Mouse (Mus musculus): ENCODE results near the gene Bad.

Gene Bad

DNA sequence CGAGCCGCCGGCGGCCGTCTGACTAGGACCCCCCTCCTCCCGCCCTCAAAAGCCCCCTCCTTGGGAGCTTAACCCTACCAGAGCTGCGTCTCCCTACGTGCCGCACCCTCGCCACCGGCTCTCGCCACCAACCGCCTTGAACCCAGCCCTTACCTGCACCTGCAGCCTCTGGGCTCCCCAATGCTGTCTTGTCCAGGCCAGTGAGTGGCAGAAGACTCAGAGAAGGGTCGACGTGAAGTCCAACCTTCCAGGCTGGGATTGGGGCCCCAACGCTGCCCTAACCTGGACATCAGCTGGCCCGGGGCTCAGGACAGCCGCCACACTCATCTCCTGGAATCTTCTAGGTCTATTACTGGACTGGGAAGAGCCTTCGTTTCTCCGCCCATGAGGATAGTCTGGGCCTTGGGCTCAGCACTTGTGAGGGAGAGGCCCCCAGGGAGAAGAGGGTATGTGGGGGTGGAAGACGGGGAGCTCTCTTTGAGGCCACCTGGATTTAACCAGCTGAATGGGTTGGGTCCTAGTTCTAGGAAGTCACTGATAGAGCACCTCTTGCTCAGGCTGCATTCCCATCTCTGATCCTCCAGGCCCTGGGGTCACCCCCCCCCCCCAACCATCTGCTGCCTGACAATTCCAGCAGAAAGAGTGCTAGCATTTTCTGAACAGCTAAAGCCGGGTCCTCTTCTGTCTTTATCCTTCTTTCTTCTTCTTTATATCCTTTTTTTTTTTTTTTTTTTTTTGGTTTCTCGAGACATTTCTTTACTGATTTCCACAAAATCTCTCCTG, 7.3 kb upstream of the Bad start, which contains the start of gene Kcnk4:
Gene Kcnk4, minus strand, starts transcription at position 321 of the 783 bp plus-strand sequence.
- DNase-seq (ENCODE audit: low read depth): no peak

DNA sequence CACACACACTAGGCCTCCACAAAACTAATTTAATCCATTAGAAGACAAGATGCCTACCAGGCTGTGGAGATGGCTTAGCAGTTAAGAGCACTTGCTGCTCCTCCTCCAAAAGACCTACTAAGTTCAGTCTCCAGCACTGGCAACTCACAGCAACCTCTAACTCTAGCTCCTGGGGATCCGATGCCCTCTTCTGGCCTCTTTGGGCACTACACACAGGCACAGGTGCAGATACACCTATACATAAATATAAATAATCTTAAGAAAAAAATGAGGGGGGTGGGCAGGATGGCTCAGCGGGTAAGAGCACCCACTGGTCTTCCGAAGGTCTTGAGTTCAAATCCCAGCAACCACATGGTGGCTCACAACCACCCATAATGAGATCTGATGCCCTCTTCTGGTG, 5.4 kb upstream of the Bad start:
- DNase-seq (ENCODE audit: low read depth): no peak

DNA sequence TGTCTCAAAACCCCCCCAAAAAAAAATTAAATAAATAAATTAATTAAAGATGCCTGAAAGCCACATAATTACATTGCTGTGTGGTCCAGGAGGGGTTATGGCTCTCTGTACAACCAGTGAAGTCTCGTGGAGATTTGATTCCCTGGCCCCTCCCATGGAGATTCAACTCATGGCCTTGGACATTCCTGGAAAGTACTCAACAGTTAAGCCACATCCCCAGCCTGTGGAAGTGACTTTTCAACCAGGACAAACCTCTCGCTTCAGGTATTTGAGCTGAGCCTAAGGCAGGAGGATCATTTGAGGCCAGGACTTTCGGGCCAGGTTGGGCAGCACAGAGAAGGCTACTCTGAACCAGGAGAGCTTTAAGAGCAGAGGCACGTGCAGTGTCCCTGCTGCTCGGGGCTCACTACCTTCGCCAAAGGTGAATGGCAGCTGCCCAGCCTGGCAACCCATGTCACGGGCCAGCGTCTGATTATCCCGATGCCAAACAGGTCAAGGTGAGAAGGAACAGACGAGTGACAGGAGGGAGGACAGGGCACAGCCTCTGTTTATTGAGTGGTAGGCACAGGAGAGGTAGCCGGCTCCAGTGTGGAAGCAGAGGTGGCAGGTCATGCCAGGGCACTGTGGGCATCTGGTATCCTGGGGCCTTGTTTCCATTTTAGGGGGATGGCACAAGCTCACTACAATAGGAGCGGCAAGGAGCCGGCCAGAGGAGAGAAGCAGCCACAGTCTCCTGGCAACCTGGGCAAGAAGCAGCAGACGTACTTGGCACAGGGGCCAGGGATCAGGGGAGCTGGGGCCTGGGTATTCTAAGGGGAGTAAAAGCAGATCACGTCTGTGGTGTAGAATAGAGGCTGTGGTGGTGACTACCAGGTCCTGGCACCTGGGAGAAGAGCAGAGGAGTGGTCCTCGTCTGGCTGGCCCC, 3.9 kb upstream of the Bad start:
- DNase-seq (ENCODE audit: low read depth): no peak

DNA sequence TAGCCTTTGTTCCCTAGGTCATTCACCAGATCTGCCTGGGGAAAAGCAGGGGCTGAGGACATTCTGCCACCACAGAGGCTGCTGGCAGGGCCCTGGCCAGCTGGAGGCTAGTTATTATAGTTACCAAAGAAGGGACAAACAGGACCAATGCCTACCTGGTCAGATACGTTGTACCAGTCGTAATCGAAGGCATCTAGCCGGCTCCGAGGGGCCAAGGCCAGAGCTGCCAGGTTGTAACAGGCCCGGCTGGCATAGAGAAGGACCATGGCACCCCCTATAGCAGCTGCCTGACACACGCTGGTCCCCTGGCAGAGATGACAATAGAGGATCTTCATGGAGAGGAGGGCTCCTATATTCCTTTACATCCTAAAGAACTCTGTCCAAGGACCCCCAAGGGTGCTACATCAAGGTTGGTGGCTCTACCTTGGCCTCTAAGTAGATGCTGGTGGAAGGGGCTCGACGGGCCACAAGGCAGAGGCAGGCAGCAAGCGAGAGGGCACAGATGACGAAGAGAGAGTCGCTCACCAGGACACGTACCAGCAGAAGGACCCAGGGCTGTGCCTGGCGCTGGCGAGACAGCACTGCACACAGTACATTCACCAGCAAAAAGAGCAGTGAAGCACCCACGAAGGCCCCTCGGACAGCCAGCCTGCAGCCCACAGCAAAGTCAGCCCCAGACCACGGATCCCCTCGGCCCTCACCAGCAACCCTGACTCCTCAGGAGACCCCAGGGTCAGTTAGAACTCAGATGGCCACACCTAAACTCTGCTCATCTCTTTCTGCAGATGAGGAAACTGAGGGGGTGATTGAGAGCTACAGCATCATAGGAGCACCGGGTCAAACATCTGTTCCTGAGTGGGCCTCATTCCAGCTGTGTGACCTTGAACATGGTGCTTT, 2.3 kb upstream of the Bad start:
- DNase-seq (ENCODE audit: low read depth): no peak

DNA sequence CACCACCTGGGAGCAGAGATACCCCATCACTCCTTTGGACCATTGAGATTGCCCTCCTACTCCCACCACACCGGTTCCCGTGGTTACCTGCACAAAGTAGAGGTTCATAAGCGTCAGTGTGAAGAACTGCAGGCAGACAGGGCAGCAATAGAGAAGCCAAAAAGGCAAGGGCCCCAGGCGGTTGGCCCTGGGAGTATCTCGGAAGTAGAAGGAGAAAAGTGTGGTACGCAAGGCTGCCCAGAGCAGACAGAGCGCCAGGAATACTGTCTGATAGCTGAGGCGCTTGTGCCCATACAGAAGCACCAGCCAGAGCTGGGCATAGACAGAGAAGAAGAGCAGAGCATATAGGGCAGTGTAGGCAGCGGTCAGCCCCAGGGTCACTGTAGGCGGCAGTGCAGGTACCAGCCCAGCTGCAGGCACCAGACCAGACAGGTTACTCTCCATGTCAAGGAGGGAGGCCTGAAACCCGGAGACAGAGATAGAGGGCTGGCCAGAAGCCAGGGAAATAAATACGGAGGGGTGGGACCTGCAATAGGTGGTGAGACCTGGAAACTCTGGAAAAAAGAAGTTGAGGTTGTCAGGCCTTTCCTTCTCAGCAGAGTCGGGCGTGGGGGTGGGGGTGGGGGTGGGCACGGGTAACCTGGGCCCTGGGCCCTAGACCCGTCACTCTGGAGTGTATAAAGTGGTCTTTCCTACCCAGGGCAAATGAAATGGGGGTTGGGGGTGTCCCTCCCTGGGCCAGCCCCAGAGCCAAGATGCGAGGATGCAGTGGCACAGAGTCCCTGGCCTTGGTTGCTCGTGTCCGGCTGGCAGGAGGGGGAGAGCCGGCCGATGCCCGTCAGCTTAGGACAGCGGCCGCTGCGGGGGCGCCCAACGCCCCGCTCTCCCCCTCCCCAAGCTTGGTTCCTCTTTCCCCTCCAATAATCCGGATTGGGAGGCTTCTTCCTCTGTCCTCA, 987 bp upstream of the Bad start:
- DNase-seq (ENCODE audit: low read depth): no peak

DNA sequence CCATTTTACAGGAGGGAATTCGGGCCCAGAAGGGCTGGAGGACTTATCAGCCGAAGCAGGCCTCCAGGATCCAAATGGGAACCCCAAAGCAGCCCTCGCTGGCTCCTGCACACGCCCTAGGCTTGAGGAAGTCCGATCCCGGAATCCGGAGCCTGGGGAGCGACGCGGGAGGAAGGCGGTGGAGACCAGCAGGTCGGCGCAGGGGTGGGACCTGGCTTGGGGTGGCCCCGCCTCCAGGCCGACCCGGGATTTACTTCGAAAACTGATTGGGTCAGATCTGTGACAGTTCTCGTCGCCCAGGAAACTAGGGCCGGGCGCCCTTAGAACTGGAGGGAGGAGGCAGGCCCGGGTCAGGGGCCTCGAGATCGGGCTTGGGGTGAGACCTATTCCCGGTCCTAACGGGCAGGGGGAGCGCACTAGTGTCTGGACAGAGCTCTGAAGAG, 609 bp downstream of the Bad start, which contains the start of gene Gpr137:
Gene Gpr137, minus strand, starts transcription at position 232 of the 443 bp plus-strand sequence.
- DNase-seq (ENCODE audit: low read depth): peak; percentile 82

DNA sequence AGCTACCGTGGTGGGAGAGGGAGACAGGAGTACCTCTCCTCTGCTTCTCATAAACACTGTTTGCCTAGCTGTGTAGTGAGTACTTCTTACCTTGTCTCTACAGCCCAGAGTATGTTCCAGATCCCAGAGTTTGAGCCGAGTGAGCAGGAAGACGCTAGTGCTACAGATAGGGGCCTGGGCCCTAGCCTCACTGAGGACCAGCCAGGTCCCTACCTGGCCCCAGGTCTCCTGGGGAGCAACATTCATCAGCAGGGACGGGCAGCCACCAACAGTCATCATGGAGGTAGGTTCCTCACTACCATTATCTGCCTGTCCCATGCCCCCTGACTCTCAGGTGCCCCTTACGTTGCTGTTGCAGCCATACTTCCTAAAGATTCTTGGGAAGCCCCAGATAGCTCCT, 1.1 kb downstream of the Bad start:
- DNase-seq (ENCODE audit: low read depth): no peak

DNA sequence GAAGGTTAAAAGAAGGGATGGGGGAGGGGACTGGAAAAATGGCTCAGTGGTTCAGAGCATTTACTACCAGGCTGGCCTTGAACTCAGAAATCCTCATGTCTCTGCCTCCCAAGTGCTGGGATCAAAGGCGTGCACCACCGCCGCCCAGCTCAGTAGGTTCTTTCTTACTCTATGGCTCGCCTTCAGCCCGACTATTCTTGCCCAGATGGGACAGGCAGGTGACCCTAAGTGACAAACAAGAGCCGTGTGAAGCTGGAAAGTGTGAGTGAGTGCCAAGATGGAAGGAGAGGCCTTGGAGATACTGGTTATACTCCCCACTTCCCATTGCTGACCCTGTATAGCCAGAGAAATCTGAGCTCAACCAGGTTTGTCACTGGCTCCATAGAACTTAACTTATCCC, 2.0 kb downstream of the Bad start:
- no peak for DNase-seq (ENCODE audit: low read depth)

DNA sequence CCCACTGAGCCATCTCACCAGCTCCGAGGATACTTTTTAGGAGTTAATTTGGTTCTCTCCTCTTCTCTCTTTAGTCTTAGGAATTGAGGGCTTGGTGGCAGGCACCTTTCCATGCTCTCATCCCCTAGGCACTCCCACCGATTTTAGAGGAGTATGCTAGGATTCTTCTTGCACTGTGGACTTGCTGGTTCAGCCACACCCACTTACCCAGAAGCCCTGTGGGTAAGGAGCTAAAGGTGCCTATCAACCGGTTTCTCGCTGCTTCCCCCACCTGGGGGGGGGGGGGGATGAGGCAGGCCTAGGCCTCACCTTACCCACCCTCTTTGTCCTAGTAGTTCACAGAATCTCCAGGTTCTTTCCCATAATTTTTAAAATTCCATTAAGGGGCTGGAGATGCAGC, 6.1 kb downstream of the Bad start:
- no peak for DNase-seq (ENCODE audit: low read depth)

DNA sequence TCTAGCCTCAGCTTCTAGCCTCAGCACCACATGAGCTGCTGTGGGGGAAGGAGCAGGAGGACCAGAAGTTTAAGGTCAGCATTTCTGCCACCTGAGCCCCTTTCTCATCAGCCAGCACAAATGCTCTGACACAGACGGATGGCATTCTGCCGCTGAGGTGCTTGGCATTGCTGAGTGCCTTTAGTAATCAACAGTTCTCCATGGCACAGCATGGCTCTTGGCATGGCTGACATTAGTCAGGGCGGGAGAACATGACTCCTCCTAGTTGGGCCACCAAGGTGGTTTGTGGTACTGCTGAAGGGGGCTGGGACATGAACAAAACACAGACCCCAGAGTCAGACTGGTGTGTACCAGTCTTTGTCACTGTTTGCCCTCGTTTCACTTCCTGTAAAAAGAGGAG, 6.5 kb downstream of the Bad start:
- DNase-seq (ENCODE audit: low read depth): no peak

DNA sequence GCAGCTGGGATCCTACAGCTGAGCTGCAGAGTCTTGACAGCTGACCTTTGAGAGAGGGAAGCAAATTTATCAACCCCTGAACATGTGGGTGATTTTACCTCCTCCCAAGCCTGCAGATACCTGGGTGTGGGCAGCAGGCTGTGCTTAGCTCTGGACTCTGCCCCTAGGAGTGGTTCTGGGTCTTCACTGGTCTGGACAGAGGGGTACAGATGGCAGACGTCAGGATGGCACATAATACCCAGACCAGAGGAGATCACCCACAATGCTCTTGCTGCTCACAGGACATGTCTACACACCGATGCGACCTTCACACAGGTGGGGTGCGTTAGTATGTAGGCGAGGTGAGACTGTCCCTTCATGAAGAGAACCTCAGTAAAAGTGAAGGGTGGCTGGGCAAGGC, 7.9 kb downstream of the Bad start:
- DNase-seq (ENCODE audit: low read depth): no peak

DNA sequence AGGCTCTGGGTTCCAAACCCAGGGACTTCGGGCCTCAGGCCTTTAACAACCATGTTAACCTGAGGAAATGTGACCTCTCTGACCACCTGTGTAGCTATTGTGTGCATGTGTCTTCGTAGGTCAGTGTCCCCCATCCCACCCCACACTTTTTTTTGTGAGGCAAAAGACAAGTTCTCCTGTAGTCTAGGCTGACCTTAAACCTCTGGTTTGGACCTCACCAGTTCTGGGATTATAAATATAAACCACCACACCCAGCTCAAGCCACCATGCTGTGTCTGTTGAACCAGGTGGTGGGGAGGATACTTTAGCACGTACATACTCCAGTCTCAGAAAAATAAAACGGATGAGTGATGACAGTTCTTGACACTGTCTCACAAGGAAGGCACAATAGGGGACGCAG, 8.3 kb downstream of the Bad start:
- no peak for DNase-seq (ENCODE audit: low read depth)

DNA sequence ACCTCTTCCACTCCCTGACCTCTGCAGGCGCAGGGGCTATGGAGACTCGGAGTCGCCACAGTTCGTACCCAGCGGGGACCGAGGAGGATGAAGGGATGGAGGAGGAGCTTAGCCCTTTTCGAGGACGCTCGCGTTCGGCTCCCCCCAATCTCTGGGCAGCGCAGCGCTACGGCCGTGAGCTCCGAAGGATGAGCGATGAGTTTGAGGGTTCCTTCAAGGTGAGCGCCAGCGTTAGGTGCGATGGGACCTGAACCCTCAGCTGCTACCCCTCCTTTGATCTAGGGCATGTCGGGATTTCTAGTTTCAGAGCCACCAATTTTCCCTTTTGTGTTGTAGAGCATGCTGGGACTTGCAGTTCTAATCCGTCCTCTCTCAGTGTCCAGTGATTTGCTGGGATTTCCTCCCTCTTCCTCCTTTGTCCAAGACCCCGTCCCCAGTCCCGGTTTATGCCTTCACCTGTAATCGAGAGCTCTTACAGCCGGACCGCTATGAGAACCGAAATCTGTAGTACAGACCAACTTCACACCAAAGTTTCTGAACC, 9.0 kb downstream of the Bad start:
- no peak for DNase-seq (ENCODE audit: low read depth)

DNA sequence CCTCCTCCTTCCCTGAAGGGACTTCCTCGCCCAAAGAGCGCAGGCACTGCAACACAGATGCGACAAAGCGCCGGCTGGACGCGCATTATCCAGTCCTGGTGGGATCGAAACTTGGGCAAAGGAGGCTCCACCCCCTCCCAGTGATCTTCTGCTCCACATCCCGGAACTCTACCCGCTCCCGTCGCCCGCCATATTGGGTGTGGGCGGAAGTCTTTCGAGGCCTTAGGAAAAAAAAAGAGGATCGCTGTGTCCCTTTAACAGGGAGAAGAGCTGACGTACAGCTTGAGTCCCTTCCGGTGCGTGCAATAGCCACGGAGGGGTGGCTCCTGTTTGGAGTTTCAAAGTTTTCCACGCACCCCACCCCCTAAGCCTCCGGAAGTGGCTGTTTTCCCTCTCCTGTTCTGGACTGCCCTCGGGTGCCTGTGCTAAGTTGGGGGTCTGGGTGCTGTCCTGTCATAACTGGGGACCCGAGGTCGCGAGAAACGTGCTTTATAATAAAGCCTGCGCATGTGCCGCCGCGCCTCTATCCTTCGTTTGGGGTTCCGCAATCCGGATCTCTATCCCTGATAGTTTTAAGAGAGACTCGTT, 9.8 kb downstream of the Bad start:
- DNase-seq (ENCODE audit: low read depth): peak; percentile 83

DNA sequence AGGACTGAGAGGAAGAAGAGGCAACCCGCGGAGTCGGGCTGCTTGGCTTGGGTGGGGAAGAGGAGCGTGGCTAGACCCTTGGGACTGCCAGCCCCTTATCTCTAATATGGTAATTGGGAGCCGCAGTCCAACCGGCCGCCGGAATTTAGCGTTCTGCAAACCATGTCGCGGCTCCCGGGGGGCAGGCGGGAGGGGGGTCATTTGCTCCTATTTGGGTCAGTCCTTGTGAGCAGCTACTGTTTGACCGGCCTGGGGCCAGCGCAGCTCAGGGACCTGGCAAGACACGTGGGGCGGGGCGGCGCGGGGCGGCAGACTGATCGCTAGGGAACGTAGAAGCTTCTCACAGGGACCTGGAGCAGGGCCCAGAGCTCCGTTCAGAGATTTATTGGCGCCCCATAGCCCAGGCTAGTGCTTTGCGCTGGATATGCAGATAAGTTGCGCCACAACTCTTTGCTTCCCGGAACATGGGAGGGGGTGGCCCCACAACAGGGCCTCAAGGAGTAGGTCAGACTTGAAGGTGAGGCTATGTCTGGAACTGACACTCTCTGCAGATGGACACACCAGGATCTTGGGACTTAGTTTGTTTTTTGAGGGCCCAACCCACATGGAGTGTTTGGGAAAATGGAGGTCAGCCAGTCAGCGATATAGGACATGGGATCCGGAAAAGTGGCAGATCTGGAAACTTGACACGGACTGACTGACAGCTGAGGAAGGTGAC, 10.5 kb downstream of the Bad start:
- peak; percentile 78 for DNase-seq (ENCODE audit: low read depth)

DNA sequence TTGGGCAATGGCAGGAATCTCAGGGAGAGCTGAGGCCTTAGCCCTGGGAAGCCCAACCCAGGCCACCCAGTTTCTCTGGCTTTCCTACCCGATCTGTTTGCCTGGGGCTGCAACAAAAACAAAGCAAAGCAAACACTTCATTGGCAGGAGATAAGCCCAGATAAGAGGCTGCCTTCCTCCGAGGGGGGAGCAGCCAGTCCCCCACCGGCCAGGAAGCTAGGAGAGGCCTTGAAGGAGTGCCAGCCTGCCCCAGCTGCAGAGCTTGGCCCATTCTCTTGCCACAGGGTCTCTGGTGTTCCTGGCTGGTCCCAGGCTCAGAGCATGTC, 11.0 kb downstream of the Bad start:
- no peak for DNase-seq (ENCODE audit: low read depth)

DNA sequence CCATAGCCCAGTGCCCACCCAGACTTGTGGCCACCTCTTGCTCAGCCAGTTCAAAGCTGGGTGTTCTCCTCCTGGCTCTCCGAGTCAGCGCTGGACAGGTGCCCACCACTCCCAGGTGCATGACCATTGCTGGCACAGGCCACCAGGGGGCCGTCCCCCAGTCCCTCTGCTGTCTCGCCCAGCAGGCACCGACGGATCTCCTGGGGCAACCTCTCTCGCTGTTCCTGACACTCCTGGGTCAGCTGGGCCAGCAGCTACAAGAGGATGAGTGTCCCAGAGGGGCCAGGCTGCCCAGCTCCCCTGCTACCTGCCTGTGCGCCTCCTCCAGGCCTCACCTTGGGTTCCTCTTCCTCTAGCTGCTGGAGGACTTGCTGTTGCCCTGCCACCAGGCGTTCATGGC, 12.4 kb downstream of the Bad start:
- DNase-seq (ENCODE audit: low read depth): no peak

DNA sequence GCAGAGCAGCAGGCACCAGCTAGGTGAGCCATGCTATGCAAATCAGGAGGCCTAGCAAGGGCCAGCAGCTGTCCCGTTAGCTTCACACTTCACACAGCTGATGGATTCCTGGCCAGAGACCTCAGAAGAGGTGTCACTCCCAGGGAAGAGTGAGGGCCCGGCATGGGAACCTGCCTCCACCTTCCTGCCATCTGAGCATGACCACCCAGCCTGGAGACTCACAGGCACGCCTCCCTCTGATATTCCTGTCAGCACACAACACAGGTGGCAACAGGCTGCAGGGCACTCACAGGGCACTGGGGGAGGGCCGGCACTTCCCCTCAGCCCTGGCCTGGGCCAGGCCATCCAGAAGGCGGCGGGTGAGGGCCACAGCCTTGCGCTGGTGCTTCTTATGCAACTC, 13.8 kb downstream of the Bad start:
- no peak for DNase-seq (ENCODE audit: low read depth)

DNA sequence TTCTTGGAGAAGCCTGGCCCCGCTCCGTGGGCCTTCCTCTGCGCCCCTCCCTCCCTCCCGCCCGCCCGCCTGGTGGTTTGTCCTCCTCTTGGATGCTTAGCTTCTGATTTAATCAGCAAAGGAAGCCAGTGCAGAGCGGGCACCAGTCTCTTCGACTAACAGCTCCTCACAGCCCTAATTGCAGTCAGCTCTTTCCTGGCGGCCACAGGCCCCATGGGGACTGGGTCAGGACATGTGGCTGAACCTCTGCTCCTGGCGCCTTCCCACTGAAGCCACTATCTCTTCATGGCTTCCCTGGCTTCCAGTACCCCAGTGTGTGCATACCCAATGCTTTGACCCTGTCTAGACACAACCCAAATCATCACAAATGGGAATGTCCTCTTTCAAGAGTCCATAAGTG, 14.8 kb downstream of the Bad start:
- DNase-seq (ENCODE audit: low read depth): no peak
